Mouse (Mus musculus): ENCODE data around the gene Rap1b. TPM values are rescaled to one million over a fixed set of nuclear protein-coding genes. Genes with fewer than 3 reads are reported as not detected.

Gene Rap1b
- polyA plus RNA-seq, 1 experiment: 150 TPM

- TF ChIP-seq POLR2A (IDR thresholded peaks at IDR 0.05; ENCODE audit: insufficient read depth, low read length) (no peak), CTCF (IDR thresholded peaks at IDR 0.05; ENCODE audit: low read depth, low read length) (no peak), EP300 (IDR thresholded peaks at IDR 0.05; ENCODE audit: insufficient read depth, low read depth, low read length) (no peak)
- peaks cover 64% of the 10 kb centered on the region for H3K36me3 ChIP-seq (ENCODE audit: control insufficient read depth, insufficient read depth, low read length, poor library complexity, severe bottlenecking)
- no peaks in the 10 kb centered on the region for H3K4me1 ChIP-seq (ENCODE audit: control insufficient read depth, insufficient read depth, low read length)
Observed at GRCm38 (mm10) chr10:117765116-117765894, 80.5 kb downstream of the Rap1b start.

GRCm38 (mm10) chr10:117764598-117764997 lies 81.2 kb downstream of the Rap1b start:
- H3K4me3 ChIP-seq (ENCODE audit: low read depth, low read length): no peak overlapping the region
- H3K27me3 ChIP-seq (ENCODE audit: control insufficient read depth, insufficient read depth, low read length, poor library complexity, severe bottlenecking): no peaks in the 10 kb centered on the region
- no peak for TF ChIP-seq POLR2A (IDR thresholded peaks at IDR 0.05; ENCODE audit: insufficient read depth, low read length)
- TF ChIP-seq CTCF (IDR thresholded peaks at IDR 0.05; ENCODE audit: low read depth, low read length): no peak
- TF ChIP-seq EP300 (IDR thresholded peaks at IDR 0.05; ENCODE audit: insufficient read depth, low read depth, low read length): no peak
- H3K9me3 ChIP-seq (replicated peaks; ENCODE audit: control insufficient read depth, insufficient read depth, low read length, poor library complexity, severe bottlenecking): no peaks in the 10 kb centered on the region
- no peak overlapping the region for H3K9ac ChIP-seq (ENCODE audit: low read depth, poor library complexity, severe bottlenecking)
- peaks cover 62% of the 10 kb centered on the region for H3K36me3 ChIP-seq (ENCODE audit: control insufficient read depth, insufficient read depth, low read length, poor library complexity, severe bottlenecking)
- H3K4me1 ChIP-seq (ENCODE audit: control insufficient read depth, insufficient read depth, low read length): no peaks in the 10 kb centered on the region
- H3K27ac ChIP-seq (ENCODE audit: insufficient read depth, low read length): no peak overlapping the region

More at GRCm38 (mm10) chr10:117765116-117765894, 80.5 kb downstream of the Rap1b start:
- Histone ChIP-seq H3K4me3 (ENCODE audit: low read depth, low read length) (no peak overlapping the region), H3K27me3 (ENCODE audit: control insufficient read depth, insufficient read depth, low read length, poor library complexity, severe bottlenecking) (no peaks in the 10 kb centered on the region), H3K9me3 (replicated peaks; ENCODE audit: control insufficient read depth, insufficient read depth, low read length, poor library complexity, severe bottlenecking) (no peaks in the 10 kb centered on the region), H3K9ac (ENCODE audit: low read depth, poor library complexity, severe bottlenecking) (no peak overlapping the region), H3K27ac (ENCODE audit: insufficient read depth, low read length) (no peak overlapping the region)

Other genes starting within 250 kb of the Rap1b start
- gene Cpm, start 216.5 kb downstream of the Rap1b start, polyA plus RNA-seq (2011; ENCODE audit: insufficient read depth, insufficient read length, low read depth, missing spikeins): 6.7 and 7.0 TPM in 2 replicates
- 325 and 334 TPM in 2 replicates for gene Mdm2, start 135.3 kb downstream of the Rap1b start, polyA plus RNA-seq (2011; ENCODE audit: insufficient read depth, insufficient read length, low read depth, missing spikeins)
- gene Slc35e3, start 99.7 kb downstream of the Rap1b start, polyA plus RNA-seq (2011; ENCODE audit: insufficient read depth, insufficient read length, low read depth, missing spikeins): 19.7 and 25.0 TPM in 2 replicates
- 119 and 134 TPM in 2 replicates for gene Nup107, start 53.3 kb downstream of the Rap1b start, polyA plus RNA-seq (2011; ENCODE audit: insufficient read depth, insufficient read length, low read depth, missing spikeins)

All from ES-Bruce4 (cell line).